Mouse (Mus musculus) embryo, embryonic 11 days (tissue): ENCODE measurements around the gene Acadm.

Experiments
- DNase-seq: peaks from one replicate; pipeline ENCODE4 v3.0.0-alpha.2; 2015

Acadm gene

DNA sequence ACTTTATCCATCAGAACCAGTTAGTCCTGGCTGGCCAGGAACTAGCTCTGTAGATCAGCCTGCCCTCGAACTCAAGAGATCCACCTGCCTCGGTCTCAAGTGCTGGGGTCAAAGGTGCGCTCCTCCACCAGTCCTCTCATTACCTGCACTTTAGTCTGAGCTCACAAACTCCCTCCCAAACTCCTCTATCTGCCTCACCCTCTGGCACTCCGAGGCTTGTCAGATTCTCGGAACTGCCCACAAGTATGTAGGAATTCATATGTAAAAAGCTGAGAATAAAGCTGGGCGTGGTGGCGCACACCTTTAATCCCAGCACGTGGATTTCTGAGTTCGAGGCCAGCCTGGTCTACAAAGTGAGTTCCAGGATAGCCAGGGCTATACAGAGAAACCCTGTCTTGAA is 3.9 kb downstream of the Acadm start:
- DNase-seq = no peak

DNA sequence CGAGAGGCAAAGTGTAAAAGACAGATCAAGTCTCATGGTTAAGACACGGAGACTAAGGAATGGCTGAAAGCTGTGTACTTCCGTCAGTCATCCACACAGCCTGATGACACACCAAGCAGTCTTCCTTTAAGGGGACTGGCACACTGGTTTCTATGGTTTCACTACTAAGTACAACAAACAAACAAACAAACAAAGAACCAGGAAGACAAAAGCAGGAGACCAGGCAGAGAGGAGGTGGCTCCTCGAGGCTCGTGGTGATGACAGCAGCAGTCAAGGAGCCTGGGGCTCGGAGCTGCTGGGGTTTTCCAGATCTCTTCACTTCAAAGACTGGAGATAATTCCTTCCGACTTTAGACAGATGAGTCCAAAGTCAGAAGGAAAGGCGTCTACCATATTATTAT is 4.4 kb downstream of the Acadm start:
- no peak for DNase-seq

DNA sequence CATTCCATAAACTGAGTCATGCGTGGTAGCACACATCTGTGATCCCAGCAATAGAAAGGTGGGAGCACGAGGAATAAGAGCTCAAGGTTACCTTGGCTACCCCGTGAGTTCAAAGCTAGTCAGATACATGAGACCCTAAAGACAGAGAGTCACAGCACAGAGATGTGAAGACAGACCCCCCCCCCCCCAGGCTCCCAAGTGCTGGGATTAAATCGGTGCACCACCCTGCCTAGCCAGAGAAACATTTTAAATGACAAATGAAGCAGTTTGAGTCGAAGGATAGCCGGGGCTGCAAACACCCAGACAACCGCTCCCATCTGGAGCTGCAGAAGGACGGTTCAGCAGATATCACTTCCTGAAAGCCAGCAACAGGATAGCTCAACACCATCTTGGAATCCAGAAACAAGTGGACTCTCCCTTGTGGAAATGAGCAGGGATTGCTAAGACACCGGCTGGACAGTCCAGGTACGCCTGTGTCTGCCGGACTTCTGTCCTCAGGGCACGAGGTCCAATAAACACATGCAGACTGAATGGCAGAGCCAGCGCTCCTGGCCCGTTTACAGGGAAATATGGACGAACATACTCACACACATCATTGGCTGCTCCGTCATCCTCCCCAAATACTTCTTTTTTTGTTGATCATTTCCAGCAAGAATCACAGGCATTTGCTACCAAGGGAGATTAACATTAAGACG is 7.2 kb downstream of the Acadm start:
- DNase-seq = no peak

DNA sequence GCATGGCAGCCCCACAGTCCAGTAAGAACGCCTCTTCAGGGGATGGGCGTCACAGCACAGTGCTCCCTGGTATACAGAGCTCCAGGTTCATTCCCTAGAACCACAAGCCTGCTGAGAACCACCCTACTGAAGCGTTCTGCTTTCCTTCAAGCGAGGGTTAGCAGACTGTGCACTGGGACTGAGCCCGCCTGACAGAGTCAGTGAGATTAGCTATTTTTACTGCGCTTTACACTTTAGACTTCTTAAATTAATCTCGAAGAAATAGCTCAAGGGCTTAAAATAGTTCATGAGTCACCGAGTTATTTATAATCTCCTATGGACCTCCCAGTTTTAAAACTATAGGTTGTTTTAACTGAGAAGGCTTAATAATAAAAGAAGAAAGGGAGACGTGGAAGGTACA is 8.6 kb downstream of the Acadm start:
- DNase-seq = no peak

DNA sequence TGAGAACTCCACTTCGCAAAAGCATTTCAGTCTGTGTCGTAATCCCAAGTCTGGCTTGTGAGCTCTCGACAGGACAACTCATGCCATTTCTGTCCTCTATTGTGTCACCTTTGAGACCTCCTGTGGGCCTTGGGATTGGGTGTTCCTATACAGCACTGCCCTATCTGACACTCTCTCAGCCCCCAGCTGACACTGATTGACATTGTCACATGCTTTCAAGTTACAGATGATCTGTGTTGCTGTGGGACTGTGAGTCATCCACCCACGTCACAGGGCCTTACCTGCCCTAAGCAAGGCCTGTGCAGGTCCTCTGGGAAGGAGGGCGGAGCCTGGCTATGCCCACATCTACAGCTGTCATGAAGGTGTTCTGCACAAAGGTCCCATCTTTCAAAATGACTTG is 12.0 kb downstream of the Acadm start:
- DNase-seq = no peak

DNA sequence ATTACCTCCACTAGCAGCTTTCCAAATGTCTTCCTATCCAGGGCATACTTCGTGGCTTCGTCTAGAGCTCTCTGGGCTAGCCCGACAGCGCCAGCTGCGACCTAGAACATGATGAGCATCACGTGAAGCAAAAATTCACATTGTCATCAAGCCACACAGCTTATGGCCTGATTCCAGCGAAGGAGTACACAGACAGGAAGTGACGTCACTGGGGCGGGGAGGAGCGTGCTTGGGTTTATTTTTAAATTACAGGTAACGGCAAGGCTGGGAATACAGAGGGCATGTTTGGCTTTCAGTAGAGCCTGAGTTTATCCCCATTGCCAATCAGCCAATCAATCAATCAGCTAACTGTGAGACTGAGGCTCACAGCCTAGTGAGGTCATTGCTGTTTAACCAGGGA is 14.9 kb downstream of the Acadm start:
- DNase-seq = no peak

DNA sequence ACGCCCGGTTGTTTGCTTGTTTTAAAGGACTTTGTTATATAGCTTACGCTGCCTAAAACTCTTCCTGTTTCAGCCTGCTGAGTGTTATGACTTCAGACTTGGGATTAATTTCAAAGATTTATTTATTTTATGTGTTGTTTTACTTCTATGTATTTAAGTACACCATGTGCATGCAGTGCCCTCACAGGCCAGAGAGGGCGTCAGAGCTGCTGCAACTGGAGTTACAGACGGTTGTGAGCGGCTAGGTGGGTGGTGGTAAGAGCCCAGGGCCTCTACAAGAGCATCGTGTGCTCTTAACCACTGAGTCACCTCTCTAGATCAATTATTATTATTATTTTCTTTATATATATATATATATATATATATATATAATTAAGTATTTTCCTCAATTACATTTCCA is 18.1 kb downstream of the Acadm start:
- DNase-seq = no peak

DNA sequence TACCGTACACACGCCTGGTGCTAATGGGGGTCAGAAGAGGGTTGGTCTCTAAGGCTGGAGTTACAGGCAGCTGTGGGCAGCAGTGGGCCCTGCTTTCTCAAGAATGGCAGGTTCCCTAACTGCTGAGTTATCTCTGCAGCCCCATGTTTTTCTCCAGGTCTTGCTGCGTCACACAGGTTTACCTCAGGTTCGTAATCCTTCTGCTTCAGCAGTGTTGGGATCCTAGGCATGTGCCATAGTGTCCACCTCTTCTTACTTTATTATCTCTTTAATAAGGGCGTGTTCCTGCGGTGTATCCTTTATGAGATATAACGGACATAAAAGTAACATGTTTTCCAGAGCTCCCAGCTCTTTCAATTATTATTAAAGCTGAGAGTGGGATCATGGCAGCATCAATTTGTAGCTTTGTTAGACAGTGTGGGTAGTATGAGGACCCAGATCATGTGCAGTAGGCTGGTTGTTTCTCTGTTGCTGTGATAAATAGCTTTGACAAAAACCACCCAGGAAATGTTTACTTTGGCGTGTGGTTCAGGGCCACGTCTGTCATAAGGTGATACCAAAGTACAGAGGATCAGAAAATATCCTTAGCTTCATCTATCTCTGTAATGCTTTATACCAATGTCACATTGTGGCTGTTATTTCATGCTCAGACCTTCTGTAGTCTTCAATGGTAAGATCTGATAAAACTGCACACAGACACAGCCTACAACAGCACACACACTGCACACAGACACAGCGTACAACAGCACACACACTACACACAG is 23.1 kb downstream of the Acadm start:
- no peak for DNase-seq

DNA sequence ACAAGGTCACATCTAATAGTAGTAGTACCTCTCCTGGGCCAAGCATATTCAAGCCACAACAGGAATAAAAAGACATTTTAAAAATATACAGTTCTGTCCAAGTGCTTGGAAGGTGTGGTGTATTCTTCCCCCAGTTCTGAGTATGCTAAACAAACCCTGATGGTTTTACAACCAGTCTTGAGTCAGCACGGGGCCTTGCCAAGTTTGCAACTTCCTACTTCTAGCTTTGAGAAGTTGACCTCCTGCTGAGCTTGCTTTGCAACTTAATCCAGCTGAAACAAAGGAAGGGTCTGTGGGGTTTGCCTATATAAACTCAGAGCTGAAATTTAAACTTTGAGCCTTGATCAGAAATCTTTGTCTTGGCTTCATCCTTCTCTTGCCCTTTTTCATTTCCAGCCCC is 27.2 kb downstream of the Acadm start:
- peak; percentile 54 for DNase-seq

DNA sequence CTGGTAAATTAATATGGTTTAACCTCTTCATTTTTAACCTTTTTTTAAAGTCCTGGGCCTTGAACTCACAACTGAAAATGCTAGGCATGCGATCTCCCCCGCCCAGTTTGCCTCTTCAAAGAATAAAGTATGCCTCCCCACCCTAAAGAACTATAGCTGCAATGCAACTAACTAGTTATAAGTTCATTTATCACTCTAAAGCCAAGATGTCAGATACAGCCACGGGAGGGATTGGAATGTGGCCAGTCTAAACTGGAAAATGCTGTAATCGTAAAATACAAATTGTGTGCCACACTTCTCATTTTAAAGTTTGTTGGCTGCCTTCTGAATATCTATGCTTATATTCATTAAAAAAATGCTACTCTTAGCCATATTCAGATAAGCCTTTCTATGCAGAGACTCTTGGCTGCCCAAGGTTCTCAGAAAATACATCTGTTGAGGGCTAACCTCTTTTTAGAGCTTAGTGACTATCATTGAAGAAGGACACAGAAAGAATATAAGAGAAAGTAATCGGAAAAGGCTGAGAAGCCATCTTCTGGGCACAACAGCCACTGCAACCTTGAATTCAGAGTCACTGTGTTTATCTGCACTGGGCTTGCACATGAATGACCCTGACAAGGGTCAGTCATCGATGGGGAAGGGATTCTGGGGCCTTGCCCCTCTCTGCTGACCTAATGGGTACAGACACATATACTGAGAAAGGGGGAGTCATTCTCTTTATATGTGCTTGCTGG is 30.8 kb downstream of the Acadm start:
- DNase-seq = no peak

DNA sequence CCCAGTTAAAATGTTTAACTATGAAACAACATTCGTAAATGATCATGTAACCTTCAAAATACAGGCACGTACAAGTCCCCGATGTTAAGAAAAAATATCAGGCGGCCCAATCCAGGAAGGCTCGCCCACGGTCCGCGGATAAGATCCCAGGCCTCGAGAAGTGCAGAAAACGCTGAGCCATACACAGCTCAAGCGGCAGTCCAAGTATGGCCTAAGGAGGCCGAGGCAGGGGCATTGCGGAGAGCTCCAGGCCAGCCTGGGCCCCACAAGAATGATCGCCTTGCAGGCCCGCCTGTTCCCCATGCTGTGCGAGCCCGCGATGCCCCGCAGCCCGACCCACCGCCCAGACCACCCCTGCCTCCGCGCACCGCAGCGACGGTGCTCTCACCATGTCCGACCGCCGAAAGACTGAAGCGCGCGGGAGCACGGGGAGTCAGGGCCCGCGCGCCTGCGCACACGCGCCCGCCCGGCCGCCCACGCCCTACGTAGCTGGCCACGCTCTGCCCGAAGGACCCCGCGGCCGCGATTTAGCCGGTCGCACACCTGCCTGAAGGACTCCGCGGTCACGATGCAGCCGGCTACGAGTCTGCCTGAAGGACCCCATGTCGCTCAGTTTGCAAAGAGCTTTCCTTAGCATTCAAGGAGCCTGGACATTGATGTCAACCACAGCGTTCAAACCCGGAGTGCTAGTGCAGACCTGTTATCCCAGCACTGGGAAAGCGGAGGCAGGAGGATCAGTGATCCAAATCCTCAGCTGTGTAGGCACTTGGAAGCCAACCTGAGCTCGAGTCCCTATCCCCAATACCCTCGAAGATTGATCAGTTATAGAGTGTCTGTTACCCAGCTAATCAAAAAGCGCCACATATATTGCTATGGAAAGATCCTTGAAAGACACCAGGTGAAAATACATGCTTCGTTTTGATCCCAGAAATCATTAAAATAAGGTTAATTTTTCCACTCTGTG is 31.6 kb downstream of the Acadm start, which contains the start of gene Rabggtb:
Gene Rabggtb, minus strand, starts transcription at position 464 of the 964 bp plus-strand sequence.
- peak; percentile 96 for DNase-seq

DNA sequence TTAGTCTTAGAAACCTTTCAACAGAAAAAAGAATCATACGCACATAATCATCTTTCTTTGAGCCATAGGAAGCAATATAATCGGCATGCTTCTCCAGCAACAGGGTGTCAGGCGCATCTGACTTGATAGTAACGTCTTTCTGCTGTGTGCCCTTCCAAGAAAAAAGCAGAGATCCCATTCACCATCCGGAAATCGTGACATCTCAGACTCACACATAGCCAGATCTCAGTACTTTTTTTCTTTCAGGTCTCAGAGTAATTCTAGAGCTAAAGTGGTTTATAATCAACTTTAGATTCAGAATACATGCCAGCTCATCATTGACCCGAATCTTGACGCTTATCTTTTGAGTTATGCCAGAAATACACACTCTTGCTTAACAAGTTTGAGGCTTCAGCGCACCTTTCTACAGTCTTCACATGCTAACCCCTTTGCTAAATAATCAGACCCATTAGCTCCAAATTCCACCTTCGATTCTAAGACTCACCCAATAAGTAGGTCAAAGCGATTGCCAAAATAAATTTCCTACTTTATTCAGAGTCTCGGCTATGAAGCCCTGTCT is 32.5 kb downstream of the Acadm start:
- no peak for DNase-seq

DNA sequence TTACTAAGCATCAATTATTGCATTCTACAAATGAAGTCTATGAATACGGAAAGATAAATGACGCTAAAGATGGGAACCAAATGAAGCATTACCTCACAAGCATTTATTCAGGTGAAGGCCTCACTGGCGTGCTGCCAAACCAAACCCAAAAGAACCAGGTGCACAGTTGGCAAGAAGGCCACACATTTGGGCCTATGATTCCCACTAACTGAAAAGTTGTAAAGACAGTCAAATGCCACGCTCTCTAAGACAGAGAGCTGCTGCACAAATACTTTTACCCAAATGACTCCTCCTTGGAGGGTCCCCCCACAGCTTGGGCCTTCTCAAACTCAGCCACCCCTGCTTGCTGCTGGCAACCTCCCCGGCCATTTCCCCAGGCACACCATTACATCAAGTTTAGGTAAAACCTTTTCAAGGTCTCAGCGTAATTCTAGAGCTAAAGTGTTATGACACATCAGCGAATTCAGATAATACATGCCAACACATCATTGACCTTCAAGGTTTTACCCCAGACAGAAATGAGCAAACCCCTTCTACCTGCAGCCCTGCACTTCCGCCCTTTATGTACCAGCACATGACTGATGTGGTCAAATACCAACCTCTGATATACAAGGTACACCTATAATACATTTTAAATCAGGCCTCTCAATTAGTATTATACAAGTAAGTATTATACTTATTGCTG is 33.1 kb downstream of the Acadm start:
- no peak for DNase-seq

DNA sequence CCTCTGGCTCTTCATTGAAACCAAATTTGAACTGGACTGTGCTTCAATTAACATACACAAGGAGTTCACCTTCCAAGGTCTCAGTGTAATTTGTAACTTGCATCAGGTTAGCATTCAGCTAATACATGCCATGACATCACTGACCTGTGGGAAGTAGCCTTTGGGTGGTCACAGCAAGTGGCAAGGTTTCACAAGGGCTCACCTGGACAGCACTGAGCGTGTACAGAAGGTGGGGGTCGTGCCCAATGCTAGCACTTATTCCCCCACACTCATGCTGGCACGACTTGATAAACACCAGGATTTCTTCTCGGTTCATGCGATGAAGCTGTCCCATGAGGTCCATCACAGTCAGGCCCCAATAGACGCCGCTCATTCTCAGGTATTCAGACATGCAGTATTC is 33.9 kb downstream of the Acadm start:
- no peak for DNase-seq

DNA sequence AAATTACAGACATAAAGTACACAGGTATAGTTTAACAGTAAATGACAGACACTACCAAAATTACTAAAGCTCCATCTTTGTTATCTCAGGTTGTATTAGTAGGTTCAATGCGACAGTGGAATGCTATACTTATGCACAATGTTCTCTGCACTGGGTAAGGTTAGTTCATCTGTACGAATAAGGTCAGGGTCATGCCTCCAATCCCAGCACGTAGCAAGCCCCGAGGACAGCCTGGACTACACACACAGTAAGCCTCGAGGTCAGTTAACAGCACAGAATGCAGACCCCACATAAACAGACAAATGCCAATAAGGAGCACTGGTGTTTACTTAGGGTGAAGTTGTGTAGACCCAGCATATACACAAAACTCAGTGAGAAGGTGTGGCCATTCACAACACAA is 35.5 kb downstream of the Acadm start:
- no peak for DNase-seq

DNA sequence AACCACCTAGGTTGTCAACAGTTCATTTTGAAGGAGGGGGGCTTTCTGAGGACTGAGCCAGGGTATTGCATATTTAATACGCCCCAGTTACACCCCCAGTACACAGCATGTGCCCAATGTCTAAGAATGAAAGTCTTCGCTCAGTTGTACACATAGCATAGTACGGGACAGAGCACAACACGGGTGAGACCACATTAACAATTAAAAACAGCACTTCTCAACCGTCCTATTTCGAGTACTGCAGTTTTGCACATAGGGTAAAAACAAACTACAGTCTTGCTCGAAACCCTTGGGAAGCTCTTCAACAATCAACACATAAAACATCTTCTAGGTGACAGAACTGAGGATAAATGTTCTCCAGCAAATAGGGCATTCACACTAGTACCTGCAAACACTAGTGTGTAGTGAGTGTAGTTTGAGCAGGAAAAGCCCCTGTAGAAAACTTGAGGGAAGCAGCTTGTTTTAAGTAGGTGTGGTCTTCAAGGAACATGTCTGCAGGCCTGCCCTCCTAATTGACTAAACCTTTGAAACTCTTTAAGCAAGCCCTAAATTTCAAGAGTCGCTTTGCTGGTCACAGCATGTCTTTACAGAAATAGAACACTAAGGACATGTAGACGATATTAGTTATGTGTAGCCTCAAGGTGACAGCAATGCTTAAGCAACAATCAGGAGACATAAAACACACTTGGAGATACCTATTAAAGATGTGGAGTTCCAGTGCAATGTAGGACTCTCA is 38.1 kb downstream of the Acadm start, which contains the start of gene Msh4:
Gene Msh4, minus strand, starts transcription at position 3 of the 736 bp plus-strand sequence.
- no peak for DNase-seq

DNA sequence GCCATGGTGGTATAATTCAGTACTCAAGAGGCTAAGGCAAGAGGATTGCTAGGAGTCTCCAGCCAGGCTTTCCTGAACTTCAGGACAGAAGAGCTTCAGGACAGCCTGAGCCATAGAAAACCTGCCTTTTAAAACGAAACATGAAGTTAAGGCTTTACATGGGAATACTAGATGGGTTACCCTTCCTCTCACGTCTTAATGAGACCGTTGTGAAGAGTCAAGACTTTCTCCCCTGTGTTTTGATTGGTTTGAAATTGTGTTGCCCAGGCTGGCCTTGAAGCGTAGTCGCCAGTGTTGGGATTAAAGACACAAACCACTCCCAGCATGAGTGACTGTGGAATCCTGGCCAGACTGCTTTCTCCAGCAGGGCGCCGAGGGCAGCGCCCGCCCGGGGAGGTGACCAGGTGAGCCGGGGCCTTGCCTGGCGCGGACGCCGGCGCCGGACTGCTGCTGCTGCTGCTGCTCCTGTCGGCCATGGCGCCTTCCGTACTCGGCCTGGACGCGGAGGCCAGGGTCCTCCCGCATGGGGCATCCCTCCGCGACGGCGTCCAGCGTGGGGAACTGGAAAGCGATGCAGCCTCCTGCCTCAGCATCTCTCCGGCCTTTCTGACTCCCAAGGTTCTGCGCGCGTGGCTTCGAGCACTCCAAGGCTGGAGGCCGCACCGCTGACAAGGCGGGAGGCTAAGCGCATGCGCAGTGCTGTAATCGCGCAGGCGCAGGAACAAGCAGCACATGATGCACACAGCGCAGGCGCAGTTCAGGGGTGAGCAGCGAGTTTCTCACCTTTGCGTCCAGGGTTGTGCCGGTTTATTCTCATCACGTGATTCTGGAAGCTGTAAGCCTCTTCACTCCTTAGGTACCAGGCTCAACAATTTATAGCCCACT is 38.9 kb downstream of the Acadm start:
- no peak for DNase-seq

DNA sequence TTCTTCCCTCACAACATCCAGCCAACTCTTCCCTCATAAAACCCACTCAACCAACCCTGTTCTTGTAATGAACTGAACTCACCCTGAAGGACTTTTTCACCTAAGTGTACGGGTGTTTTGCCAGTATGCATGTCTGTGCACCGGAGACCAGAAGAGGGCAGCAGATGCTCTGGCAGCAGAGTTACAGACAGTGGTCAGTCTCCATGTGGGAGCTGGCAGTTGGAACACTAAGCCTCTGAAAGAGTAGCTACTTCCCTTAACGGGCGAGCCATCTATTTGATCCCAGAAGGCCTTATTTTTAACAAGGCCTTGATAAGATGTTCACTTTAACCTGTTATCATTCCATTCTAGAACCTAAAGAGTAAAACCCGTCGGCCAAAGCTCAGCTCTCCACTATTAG is 39.8 kb downstream of the Acadm start:
- peak; percentile 61 for DNase-seq

DNA sequence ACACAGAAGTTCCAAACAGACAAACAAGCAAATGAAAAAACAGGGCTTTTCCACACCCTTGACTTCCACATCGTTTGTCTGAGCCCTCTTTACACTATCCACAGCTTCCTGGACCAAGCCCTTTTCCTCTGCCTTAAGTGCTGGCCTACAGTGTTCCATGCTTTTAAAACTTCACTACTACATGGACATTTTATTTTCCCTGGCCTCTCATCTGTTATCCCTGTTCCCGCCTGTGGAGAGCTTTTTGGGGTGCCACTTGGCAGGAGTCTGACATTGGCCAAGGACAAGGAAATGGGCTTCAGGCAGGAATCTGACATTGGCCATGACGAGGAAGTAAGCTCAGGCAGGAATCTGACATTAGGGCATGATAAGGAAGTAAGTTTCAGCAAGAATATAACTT is 41.8 kb downstream of the Acadm start:
- DNase-seq = no peak

DNA sequence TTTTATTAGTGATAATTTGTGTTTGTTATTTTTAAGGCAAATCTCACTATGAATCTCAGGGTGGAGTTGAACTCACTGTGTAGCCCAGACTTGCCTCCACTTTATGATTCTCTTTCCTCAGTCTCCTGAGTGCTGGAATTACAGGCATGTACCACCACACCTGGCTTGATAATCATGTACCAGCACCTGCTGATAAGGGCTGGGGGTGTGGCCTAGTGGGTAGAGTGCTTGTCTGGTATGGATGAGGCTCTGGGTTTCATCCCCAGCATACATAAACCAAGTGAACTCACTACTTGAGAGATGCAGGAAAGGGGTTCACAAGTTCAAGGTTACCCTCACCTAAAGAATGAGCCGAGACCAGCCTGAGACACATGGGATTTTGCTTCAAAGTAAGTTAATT is 42.5 kb downstream of the Acadm start:
- DNase-seq = no peak
